Mouse (Mus musculus) frontal cortex, postnatal 25 days (tissue): ENCODE measurements at regions not wholly inside any gene's neighbourhood (a gene's known extent, or its start where the extent isn't known, plus 50 kb on each side); places are given as distances from the start of the nearest gene placed in this dataset.

Experiments used
- DNase-seq, 2 experiments: peaks; one replicate each; pipeline ENCODE4 v3.0.0; 2022; ENCODE audit warnings: low spot score in 2 of 2

- no peak for DNase-seq
Observed at GRCm38 (mm10) chr9:43981376-43981775, 61.8 kb upstream of the Thy1 start.

GRCm38 (mm10) chr9:43982359-43982889 lies 60.8 kb upstream of the Thy1 start:
- DNase-seq, result no peak

GRCm38 (mm10) chr9:43983220-43983619 lies 60.0 kb upstream of the Thy1 start:
- no peak for DNase-seq

GRCm38 (mm10) chr9:43984181-43985062 lies 58.8 kb upstream of the Thy1 start:
- DNase-seq, result peak; percentile 86 to 89

GRCm38 (mm10) chr9:43987957-43988356 lies 55.2 kb upstream of the Thy1 start:
- no peak for DNase-seq

GRCm38 (mm10) chr9:43988981-43989860 lies 54.0 kb upstream of the Thy1 start:
- DNase-seq, result no peak

GRCm38 (mm10) chr9:43990124-43990523 lies 53.1 kb upstream of the Thy1 start:
- no peak for DNase-seq

- no peak for DNase-seq
Observed at GRCm38 (mm10) chr9:43993221-43993976, 49.8 kb upstream of the Thy1 start.
